Mouse (Mus musculus) heart, postnatal 4 days (tissue): ENCODE results near the gene Retreg1. TPM values are rescaled to one million over a fixed set of nuclear protein-coding genes. Genes with fewer than 3 reads are reported as not detected.

Experiments
- DNase-seq: peaks from one replicate; pipeline ENCODE4 v3.0.0; 2021
- microRNA-seq, 2 experiments: library from miRNA; unstranded; fragments of <30 nt; microRNA quantifications; one replicate each; pipeline ENCODE4 v1.2.0; 2021 to 2022
- total RNA-seq, 2 experiments: library from RNA; stranded (reverse); gene quantifications; 2 replicates each; pipeline ENCODE4 v1.2.3; 2021

The Retreg1 gene
- total RNA-seq, 2 experiments from 2014 or later, result 112 to 141 TPM

DNA sequence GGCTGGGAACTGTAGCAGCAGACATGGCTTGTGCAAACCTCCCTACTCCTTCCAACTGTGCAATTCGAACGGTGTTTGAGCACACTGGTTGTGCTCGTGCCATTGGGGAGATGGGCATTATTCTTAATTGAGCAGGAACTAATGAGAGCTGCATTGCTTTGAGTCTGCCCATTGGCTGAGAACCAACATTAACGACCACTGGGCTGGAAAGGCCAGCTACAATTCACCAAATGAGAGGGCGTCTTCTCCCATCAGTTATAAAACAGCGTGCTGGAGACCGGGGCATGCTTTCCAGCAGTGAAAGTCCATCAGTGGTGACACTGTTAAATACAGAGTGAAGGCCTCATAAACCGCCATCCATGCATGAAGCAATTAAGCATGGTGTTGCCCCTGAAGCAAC is 178.7 kb downstream of the Retreg1 start:
- no peak for DNase-seq

DNA sequence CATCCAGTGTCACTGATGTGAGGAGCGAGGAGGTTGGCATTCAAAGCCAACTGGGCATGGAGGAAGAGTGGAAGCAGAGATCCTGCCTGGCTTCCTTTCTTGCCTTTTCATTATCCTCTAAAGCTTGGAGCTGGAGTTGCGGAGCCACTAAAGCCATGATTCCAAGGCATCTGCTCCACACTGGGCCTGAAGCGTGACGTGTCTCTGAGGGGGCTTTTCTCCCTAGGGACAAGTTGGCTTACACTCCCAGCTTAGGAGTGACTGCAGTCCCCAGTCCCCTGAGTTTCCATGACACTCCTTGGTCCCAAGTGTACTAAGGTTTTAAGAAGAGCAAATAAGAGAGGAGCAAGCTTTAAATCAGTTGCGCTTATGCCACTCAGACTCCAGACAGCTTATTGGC is 179.7 kb downstream of the Retreg1 start:
- DNase-seq, result no peak

Small RNA genes lying within 50 kb of the gene (microRNA-seq; reads per million reads assigned to microRNA genes)
- gene Mir7212, result 1.4 to 1.6 reads per million in 2 experiments

Other genes with a start within 250 kb of the Retreg1 start
- gene Myo10, start 220.7 kb upstream of the Retreg1 start, total RNA-seq, result 10 to 100 TPM; 36.9 to 43.8 TPM
- gene Zfp622, start 141.2 kb downstream of the Retreg1 start, total RNA-seq, result 10 to 100 TPM; 21.7 to 22.0 TPM